Mouse (Mus musculus) neural tube, embryonic 13.5 days (tissue): ENCODE data around the gene Mettl27. TPM values are rescaled to one million over a fixed set of nuclear protein-coding genes. Genes with fewer than 3 reads are reported as not detected.

Experiments used
- ATAC-seq: fragments of 200-750 bp; cut with Nextera tagmentation; 2 replicates; pipeline ENCODE4 v1.8.0; 2017; ENCODE audit warnings: low read depth, mild to moderate bottlenecking, moderate TSS enrichment, moderate library complexity
- H3K27ac ChIP-seq: fragments of 300-500 bp; sonication (generic); replicated peaks from 2 replicates; pipeline ENCODE4 v1.5.1; 2015; ENCODE audit warnings: moderate library complexity, mild to moderate bottlenecking, inconsistent platforms
- H3K27me3 ChIP-seq: fragments of 300-500 bp; sonication (generic); 2 replicates; pipeline ENCODE4 v1.6.1; 2015; ENCODE audit warnings: mild to moderate bottlenecking, inconsistent platforms
- H3K36me3 ChIP-seq: fragments of 300-500 bp; sonication (generic); 2 replicates; pipeline ENCODE4 v1.6.1; 2015; ENCODE audit warnings: mild to moderate bottlenecking, inconsistent platforms
- H3K4me1 ChIP-seq: fragments of 300-500 bp; sonication (generic); replicated peaks from 2 replicates; pipeline ENCODE4 v1.6.1; 2015; ENCODE audit warnings: inconsistent platforms
- H3K4me2 ChIP-seq: fragments of 300-500 bp; sonication (generic); 2 replicates; pipeline ENCODE4 v1.6.1; 2015; ENCODE audit warnings: inconsistent platforms, mild to moderate bottlenecking, moderate library complexity
- H3K4me3 ChIP-seq: fragments of 300-500 bp; sonication (generic); 2 replicates; pipeline ENCODE4 v1.5.1; 2015; ENCODE audit warnings: mild to moderate bottlenecking, inconsistent platforms
- H3K9ac ChIP-seq: fragments of 300-500 bp; sonication (generic); 2 replicates; pipeline ENCODE4 v1.6.1; 2015; ENCODE audit warnings: moderate library complexity, mild to moderate bottlenecking, inconsistent platforms
- H3K9me3 ChIP-seq: fragments of 300-500 bp; sonication (generic); 2 replicates; pipeline ENCODE4 v1.6.1; 2016; ENCODE audit warnings: inconsistent platforms
- WGBS: fragments of 180-500 bp; shearing (Covaris S2); methylation state at CpG from one replicate; pipeline ENCODE4 v1.1.7; 2015; 5-methylcytosine and 5-hydroxymethylcytosine counted together
- polyA plus RNA-seq: library from polyadenylated mRNA; unstranded; fragments of >200 nt; fragmentation: Nextera tagmentation; extraction: Ambion mirVana; gene quantifications from 2 replicates; pipeline ENCODE4 v1.2.1, GENCODE M21; 2015

The Mettl27 gene
- polyA plus RNA-seq, 1 experiment from 2014 or later = 8.8 TPM

- H3K4me1 ChIP-seq = no peaks in the 10 kb centered on the region
- no peaks in the 10 kb centered on the region for H3K9me3 ChIP-seq
- no peak overlapping the region for H3K27ac ChIP-seq
- no peaks in the 10 kb centered on the region for H3K27me3 ChIP-seq
- no peak overlapping the region for H3K9ac ChIP-seq
- no peak overlapping the region for H3K4me3 ChIP-seq
- no peak for ATAC-seq
- no peak overlapping the region for H3K4me2 ChIP-seq
- no peaks in the 10 kb centered on the region for H3K36me3 ChIP-seq
- 86% methylated on average over 14 of the region's 14 CpGs for WGBS
Measured at GRCm38 (mm10) chr5:134976577-134977250, 44.5 kb downstream of the Mettl27 start.

GRCm38 (mm10) chr5:134977837-134978236 is 45.7 kb downstream of the Mettl27 start:
- Histone ChIP-seq H3K9ac (no peak overlapping the region), H3K27ac (no peak overlapping the region), H3K27me3 (no peaks in the 10 kb centered on the region), H3K9me3 (no peaks in the 10 kb centered on the region), H3K36me3 (no peaks in the 10 kb centered on the region), H3K4me2 (no peak overlapping the region), H3K4me3 (no peak overlapping the region), H3K4me1 (no peaks in the 10 kb centered on the region)
- 80% methylated on average over 4 of the region's 4 CpGs for WGBS
- ATAC-seq = no peak

GRCm38 (mm10) chr5:134981149-134981548 is 49.0 kb downstream of the Mettl27 start:
- Histone ChIP-seq H3K27ac (no peak overlapping the region), H3K9me3 (no peaks in the 10 kb centered on the region), H3K4me3 (no peak overlapping the region), H3K4me1 (peaks cover 15% of the 10 kb centered on the region), H3K9ac (no peak overlapping the region), H3K4me2 (no peak overlapping the region), H3K27me3 (peaks cover 18% of the 10 kb centered on the region), H3K36me3 (no peaks in the 10 kb centered on the region)
- 73% methylated on average over 10 of the region's 10 CpGs for WGBS
- no peak for ATAC-seq

DNA sequence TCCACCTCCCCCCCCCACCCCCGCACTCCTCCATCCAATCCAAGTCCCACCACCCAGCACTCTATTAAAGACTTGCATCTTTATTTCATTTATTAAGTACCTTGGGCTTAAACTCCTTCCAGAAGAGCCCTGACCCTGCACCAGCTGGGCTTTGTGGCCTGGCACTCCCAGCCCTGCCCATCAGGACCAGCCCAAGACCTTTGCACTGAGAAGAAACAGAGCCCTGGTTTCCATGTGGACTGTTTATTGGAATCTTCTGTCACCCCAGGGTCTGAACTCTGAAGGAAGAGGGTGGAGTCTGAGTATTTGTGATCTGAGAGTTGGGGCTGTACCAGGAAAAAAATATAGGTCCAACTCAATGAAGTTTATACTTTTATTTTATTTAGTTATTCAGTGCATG is 50.9 kb downstream of the Mettl27 start:
- 80% methylated on average over 1 of the region's 1 CpGs for WGBS
- H3K36me3 ChIP-seq = no peaks in the 10 kb centered on the region
- H3K9me3 ChIP-seq = no peaks in the 10 kb centered on the region
- peaks cover 23% of the 10 kb centered on the region for H3K4me1 ChIP-seq
- no peak overlapping the region for H3K27ac ChIP-seq
- H3K27me3 ChIP-seq = peaks cover 38% of the 10 kb centered on the region
- no peak overlapping the region for H3K4me3 ChIP-seq
- no peak overlapping the region for H3K4me2 ChIP-seq
- no peak for ATAC-seq
- H3K9ac ChIP-seq = no peak overlapping the region

- Histone ChIP-seq H3K4me2 (no peak overlapping the region), H3K9ac (no peak overlapping the region), H3K36me3 (no peaks in the 10 kb centered on the region), H3K27me3 (peaks cover 43% of the 10 kb centered on the region), H3K9me3 (no peaks in the 10 kb centered on the region), H3K4me1 (peaks cover 23% of the 10 kb centered on the region), H3K27ac (no peak overlapping the region), H3K4me3 (no peak overlapping the region)
- ATAC-seq = no peak
- WGBS = 10% methylated on average over 3 of the region's 3 CpGs
Measured at GRCm38 (mm10) chr5:134983771-134984170, 51.6 kb downstream of the Mettl27 start.

DNA sequence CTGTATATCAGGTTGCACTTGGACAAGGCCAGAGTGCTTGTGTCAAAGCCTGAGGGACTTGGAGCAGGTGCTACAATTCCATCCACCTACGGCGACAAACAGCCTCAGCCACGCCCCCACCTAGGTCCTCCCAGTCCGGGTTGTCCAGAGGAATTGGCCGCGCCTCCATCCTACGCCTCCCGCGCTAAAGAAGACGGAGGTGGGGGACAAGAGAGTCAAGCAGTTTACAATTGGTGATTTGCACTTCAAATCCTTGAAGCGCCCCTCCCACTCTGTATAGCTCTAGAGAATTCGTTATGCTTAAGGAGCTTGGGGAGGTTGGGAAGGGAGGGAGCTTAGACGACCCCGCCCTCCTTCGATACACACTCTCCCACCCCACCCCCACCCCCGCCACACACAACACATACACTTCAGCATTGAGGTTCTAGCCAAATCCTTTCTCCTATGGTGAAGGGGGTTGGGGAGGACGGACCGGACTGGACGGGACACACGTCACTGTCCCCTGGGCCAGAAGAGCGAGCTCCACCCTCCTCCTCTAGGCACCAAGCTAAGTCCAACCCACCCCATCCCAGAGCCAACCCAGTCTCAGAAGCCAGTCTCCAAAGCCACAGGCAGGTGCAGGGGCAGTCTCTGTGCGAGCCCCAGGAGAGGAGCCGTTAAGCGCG is 53.6 kb downstream of the Mettl27 start, which contains the start of gene Cldn3:
TSS of gene Cldn3 (plus strand) at position 582 of the 665 bp plus-strand sequence.
- peak; percentile 40; the same call in 1 of the 2 replicates for ATAC-seq
- peak within 1 kb of the TSS; percentile 22 for H3K4me3 ChIP-seq
- peaks cover 56% of the 10 kb centered on the region for H3K27me3 ChIP-seq
- peaks cover 23% of the 10 kb centered on the region for H3K4me1 ChIP-seq
- H3K4me2 ChIP-seq = peak within 1 kb of the TSS; percentile 47
- no peak within 1 kb of the TSS for H3K27ac ChIP-seq
- under 1% methylated on average over 25 of the region's 25 CpGs for WGBS
- no peaks in the 10 kb centered on the region for H3K9me3 ChIP-seq
- H3K36me3 ChIP-seq = no peaks in the 10 kb centered on the region
- H3K9ac ChIP-seq = peak within 1 kb of the TSS; percentile 55

- peaks cover 56% of the 10 kb centered on the region for H3K27me3 ChIP-seq
- ATAC-seq = no peak
- H3K4me3 ChIP-seq = peak overlapping the region; percentile 22
- H3K9ac ChIP-seq = peak overlapping the region; percentile 55
- WGBS = 3% methylated on average over 79 of the region's 79 CpGs
- H3K4me2 ChIP-seq = peak overlapping the region; percentile 47
- no peaks in the 10 kb centered on the region for H3K36me3 ChIP-seq
- H3K27ac ChIP-seq = no peak overlapping the region
- peaks cover 23% of the 10 kb centered on the region for H3K4me1 ChIP-seq
- no peaks in the 10 kb centered on the region for H3K9me3 ChIP-seq
Measured at GRCm38 (mm10) chr5:134986298-134987268, 54.4 kb downstream of the Mettl27 start.

GRCm38 (mm10) chr5:134989166-134989565 is 57.0 kb downstream of the Mettl27 start:
- H3K4me3 ChIP-seq = no peak overlapping the region
- H3K9me3 ChIP-seq = no peaks in the 10 kb centered on the region
- no peak overlapping the region for H3K27ac ChIP-seq
- H3K27me3 ChIP-seq = peaks cover 56% of the 10 kb centered on the region
- 62% methylated on average over 11 of the region's 11 CpGs for WGBS
- no peaks in the 10 kb centered on the region for H3K36me3 ChIP-seq
- peaks cover 18% of the 10 kb centered on the region for H3K4me1 ChIP-seq
- no peak overlapping the region for H3K9ac ChIP-seq
- no peak for ATAC-seq
- H3K4me2 ChIP-seq = no peak overlapping the region

DNA sequence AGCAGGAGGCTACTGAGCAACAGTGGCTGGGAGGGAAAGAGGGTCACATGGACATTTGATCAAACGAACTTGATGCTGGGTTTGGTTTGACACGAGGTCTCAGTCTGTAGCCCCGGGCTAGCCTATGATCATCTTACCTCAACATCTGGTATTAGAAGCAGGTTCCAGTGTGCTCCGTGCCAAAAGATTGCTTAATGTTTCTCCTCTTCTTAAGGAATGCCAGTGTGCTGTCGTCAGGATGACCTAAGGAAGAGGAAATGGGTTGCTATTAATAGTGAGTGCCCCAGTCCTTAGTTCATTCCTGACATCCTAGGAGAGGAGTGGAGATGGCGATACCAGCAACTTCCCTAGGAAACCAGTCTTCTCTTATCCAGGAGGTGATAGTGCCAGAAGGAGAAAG is 57.6 kb downstream of the Mettl27 start:
- no peak for ATAC-seq

More for the DNA sequence above, 57.6 kb downstream of the Mettl27 start:
- no peaks in the 10 kb centered on the region for H3K9me3 ChIP-seq
- 69% methylated on average over 6 of the region's 6 CpGs for WGBS
- H3K27ac ChIP-seq = no peak overlapping the region
- no peaks in the 10 kb centered on the region for H3K36me3 ChIP-seq
- peaks cover 18% of the 10 kb centered on the region for H3K4me1 ChIP-seq
- H3K4me2 ChIP-seq = no peak overlapping the region
- no peak overlapping the region for H3K4me3 ChIP-seq
- H3K9ac ChIP-seq = no peak overlapping the region
- peaks cover 52% of the 10 kb centered on the region for H3K27me3 ChIP-seq
